ENCODE assay signal across 16 mouse cellular contexts in the genomic region with DNA sequence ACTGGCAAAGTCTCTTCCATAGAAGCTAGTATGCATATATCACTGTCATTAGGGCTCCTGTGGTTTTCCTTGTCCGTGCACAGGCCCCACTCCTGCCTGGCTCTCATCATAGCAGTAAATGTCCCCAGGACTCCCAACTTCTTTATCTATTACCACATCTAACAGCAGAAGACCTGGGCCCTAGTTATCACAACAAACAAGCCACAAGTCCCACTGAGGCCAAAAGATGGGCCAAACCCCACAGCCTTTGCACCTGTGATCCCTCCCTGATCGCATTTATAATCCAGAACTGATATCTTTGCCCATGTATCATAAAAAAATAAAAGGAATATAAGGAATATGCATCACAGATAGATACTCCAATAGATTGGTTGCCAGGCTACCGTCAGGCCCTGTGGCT.
DNase-seq lines count a peak whose midpoint lies in the region; TF ChIP-seq lines count a peak whose summit lies in the region.
"Had no signal": no experiment of that assay in that cellular context is flagged by ENCODE, and none has a peak within 500 bp of the region (broad histone marks: within the 10 kb centered on the region; RNA-seq: fewer than 3 reads in every experiment).

No protein-coding gene starts in this region.

- no peak for TF ChIP-seq RAD21 in MEL (IDR thresholded peaks at IDR 0.05; ENCODE audit: low read depth, low read length)

- H3K4me1 ChIP-seq in MEL (ENCODE audit: control insufficient read depth in 1 of 2, insufficient read depth in 2 of 2, low read length in 2 of 2), result peaks cover 67 to 70% of the 10 kb centered on the region in 2 experiments

- TF ChIP-seq EP300 in MEL (IDR thresholded peaks at IDR 0.05; ENCODE audit: low read depth in 1 of 2, low read length in 2 of 2), result peak in 1 of 2 experiments; percentile 80; a peak in 2 of 4 replicates

- H3K9ac ChIP-seq in MEL (ENCODE audit: control insufficient read depth, low read depth, low read length, poor library complexity, severe bottlenecking), result no peak overlapping the region; the same call in 1 of the 2 replicates

- no peaks in the 10 kb centered on the region for H3K27me3 ChIP-seq in MEL (ENCODE audit: control insufficient read depth in 1 of 2, insufficient read depth in 2 of 2, low read length in 2 of 2)
- H3K27me3 ChIP-seq: CH12.LX had no signal

- DNase-seq in MEL (ENCODE audit: low read depth, low spot score), result peak; percentile 25
- DNase-seq in layer of hippocampus, adult 9-11 months, result no peak
- DNase-seq: adrenal gland, adult 2 months; adrenal gland, adult 8-10 months; adrenal gland, postnatal 10 days; adrenal gland, postnatal 14 days; adrenal gland, postnatal 25 days; adrenal gland, postnatal 36 days; B cell, adult 2 months; cerebellum, adult 11 months; cerebellum, adult 11-12 months; cerebellum, adult 18-20 months; cerebellum, adult 2 months; cerebellum, adult 8-10 months had no signal

- H3K27ac ChIP-seq in MEL (ENCODE audit: control insufficient read depth, low read depth, low read length), result peak overlapping the region; percentile 69

- peaks cover 2% of the 10 kb centered on the region; the same call in 1 of the 2 replicates for H3K79me2 ChIP-seq in MEL (ENCODE audit: control insufficient read depth, insufficient read depth, low read length, poor library complexity)

- TF ChIP-seq POLR2A in MEL (IDR thresholded peaks at IDR 0.05; ENCODE audit: control insufficient read depth in 1 of 2, insufficient read depth in 1 of 2, low read depth in 1 of 2, low read length in 2 of 2, poor library complexity in 1 of 2), result no peak

- no peak overlapping the region for H3K4me3 ChIP-seq in MEL (ENCODE audit: control insufficient read depth in 1 of 2, insufficient read depth in 1 of 2, low read depth in 2 of 2, low read length in 2 of 2)

- no peak for TF ChIP-seq CTCF in MEL (IDR thresholded peaks at IDR 0.05 in 2 of 3, conservative IDR thresholded peaks at IDR 0.05 in 1 of 3; ENCODE audit: control insufficient read depth in 1 of 3, insufficient read depth in 1 of 3, low read depth in 2 of 3, low read length in 3 of 3, poor library complexity in 1 of 3, severe bottlenecking in 1 of 3)

- H3K9me3 ChIP-seq in MEL (replicated peaks; ENCODE audit: insufficient read depth, low read length), result no peaks in the 10 kb centered on the region
- H3K9me3 ChIP-seq: G1E had no signal

- peaks cover 0 to 77% of the 10 kb centered on the region in 2 experiments; a peak in 2 of 4 replicates for H3K36me3 ChIP-seq in MEL (ENCODE audit: control insufficient read depth in 1 of 2, insufficient read depth in 2 of 2, low read length in 2 of 2)
- H3K36me3 ChIP-seq: G1E had no signal

TF ChIP-seq in MEL, 35 proteins besides CTCF, POLR2A, EP300 and RAD21:
- peak; percentile 44 for TF ChIP-seq ETS1 (IDR thresholded peaks at IDR 0.05; ENCODE audit: low read depth, low read length)
- peak; percentile 51; the same call in 1 of the 2 replicates for TF ChIP-seq SIN3A (IDR thresholded peaks at IDR 0.05; ENCODE audit: low read length)
- peak; percentile 80 for TF ChIP-seq TCF12 (IDR thresholded peaks at IDR 0.05; ENCODE audit: low read depth, low read length)
- TF ChIP-seq MYB (IDR thresholded peaks at IDR 0.05; ENCODE audit: low read depth, low read length), result 0 out of 2 replicates have a peak, but pooled peaks have one; percentile 52
- TF ChIP-seq GATA1 (IDR thresholded peaks at IDR 0.05; ENCODE audit: low read depth, low read length), result peak; percentile 62; the same call in 1 of the 2 replicates
- no peak for TF ChIP-seq BHLHE40 (IDR thresholded peaks at IDR 0.05; ENCODE audit: borderline replicate concordance, low read depth, low read length)
- no peak for TF ChIP-seq MAZ (IDR thresholded peaks at IDR 0.05; ENCODE audit: low read depth, low read length)
